Mouse (Mus musculus) heart, adult 9 months (tissue): ENCODE data around the gene Stpg3.

Source experiments
- DNase-seq, 2 experiments: peaks; one replicate each; pipeline ENCODE4 v3.0.0; 2022; ENCODE audit warnings: low spot score in 2 of 2

The Stpg3 gene

GRCm38 (mm10) chr2:25210686-25211085 is 3.8 kb downstream of the Stpg3 start:
- peak in 1 of 2 experiments; percentile 14 for DNase-seq

GRCm38 (mm10) chr2:25207593-25207992 is 6.8 kb downstream of the Stpg3 start:
- no peak for DNase-seq

- no peak for DNase-seq
Measured at GRCm38 (mm10) chr2:25203631-25204214, 10.7 kb downstream of the Stpg3 start.

GRCm38 (mm10) chr2:25200631-25201030 is 13.8 kb downstream of the Stpg3 start:
- DNase-seq, result no peak

- DNase-seq, result no peak
Measured at GRCm38 (mm10) chr2:25197946-25198345, 16.5 kb downstream of the Stpg3 start.

GRCm38 (mm10) chr2:25197191-25197590 is 17.2 kb downstream of the Stpg3 start:
- no peak for DNase-seq

- peak; percentile 91 to 97 for DNase-seq
Measured at GRCm38 (mm10) chr2:25196172-25196954, 18.1 kb downstream of the Stpg3 start, which contains the start of gene Tor4a. Tor4a (minus strand) TSS chr2:25196886.

GRCm38 (mm10) chr2:25195211-25196156 is 19.0 kb downstream of the Stpg3 start:
- peak; percentile 79 to 87 for DNase-seq

- DNase-seq, result no peak
Measured at GRCm38 (mm10) chr2:25194486-25195171, 19.8 kb downstream of the Stpg3 start.

GRCm38 (mm10) chr2:25194006-25194405 is 20.4 kb downstream of the Stpg3 start:
- DNase-seq, result no peak

GRCm38 (mm10) chr2:25193330-25193770 is 21.1 kb downstream of the Stpg3 start:
- peak; percentile 85 to 86 for DNase-seq

GRCm38 (mm10) chr2:25187841-25188240 is 26.6 kb downstream of the Stpg3 start:
- DNase-seq, result no peak

- DNase-seq, result no peak
Measured at GRCm38 (mm10) chr2:25186575-25186930, 27.9 kb downstream of the Stpg3 start.

- DNase-seq, result peak in 1 of 2 experiments; percentile 33
Measured at GRCm38 (mm10) chr2:25185625-25186574, 28.5 kb downstream of the Stpg3 start.

GRCm38 (mm10) chr2:25184496-25184895 is 29.9 kb downstream of the Stpg3 start:
- DNase-seq, result no peak

- DNase-seq, result no peak
Measured at GRCm38 (mm10) chr2:25183336-25183735, 31.1 kb downstream of the Stpg3 start.

- no peak for DNase-seq
Measured at GRCm38 (mm10) chr2:25182664-25183063, 31.8 kb downstream of the Stpg3 start.

GRCm38 (mm10) chr2:25181891-25182397 is 32.5 kb downstream of the Stpg3 start:
- DNase-seq, result no peak

- no peak for DNase-seq
Measured at GRCm38 (mm10) chr2:25180973-25181890, 33.2 kb downstream of the Stpg3 start.
